Mouse (Mus musculus): Measurements from ENCODE around the gene Btrc. TPM values are rescaled to one million over a fixed set of nuclear protein-coding genes. Genes with fewer than 3 reads are reported as not detected.

Gene Btrc
- polyA plus RNA-seq, 1 experiment from 2014 or later, result 37.4 TPM

GRCm38 (mm10) chr19:45560153-45560890 lies 196.8 kb downstream of the Btrc start, which contains the start of the genes Poll and Gm17018:
Gene Poll, minus strand, starts transcription at chr19:45560531.
Gene Gm17018, plus strand, starts transcription at chr19:45560615.
- peak within 1 kb of the TSS; percentile 95 for H3K4me2 ChIP-seq
- H3K4me1 ChIP-seq, result peaks cover 16% of the 10 kb centered on the region
- under 1% methylated on average over 27 of the region's 35 CpGs for WGBS
- peak within 1 kb of the TSS; percentile 82 for H3K9ac ChIP-seq
- ATAC-seq (ENCODE audit: borderline replicate concordance, extremely low read depth, low FRiP score, low TSS enrichment), result peak; percentile 82; the same call in 1 of the 2 replicates
- no peaks in the 10 kb centered on the region for H3K9me3 ChIP-seq
- peak within 1 kb of the TSS; percentile 70 for H3K4me3 ChIP-seq
- no peaks in the 10 kb centered on the region for H3K27me3 ChIP-seq
- H3K27ac ChIP-seq, result peak within 1 kb of the TSS; percentile 56
- H3K36me3 ChIP-seq, result peaks cover 4% of the 10 kb centered on the region; the same call in 1 of the 2 replicates

DNA sequence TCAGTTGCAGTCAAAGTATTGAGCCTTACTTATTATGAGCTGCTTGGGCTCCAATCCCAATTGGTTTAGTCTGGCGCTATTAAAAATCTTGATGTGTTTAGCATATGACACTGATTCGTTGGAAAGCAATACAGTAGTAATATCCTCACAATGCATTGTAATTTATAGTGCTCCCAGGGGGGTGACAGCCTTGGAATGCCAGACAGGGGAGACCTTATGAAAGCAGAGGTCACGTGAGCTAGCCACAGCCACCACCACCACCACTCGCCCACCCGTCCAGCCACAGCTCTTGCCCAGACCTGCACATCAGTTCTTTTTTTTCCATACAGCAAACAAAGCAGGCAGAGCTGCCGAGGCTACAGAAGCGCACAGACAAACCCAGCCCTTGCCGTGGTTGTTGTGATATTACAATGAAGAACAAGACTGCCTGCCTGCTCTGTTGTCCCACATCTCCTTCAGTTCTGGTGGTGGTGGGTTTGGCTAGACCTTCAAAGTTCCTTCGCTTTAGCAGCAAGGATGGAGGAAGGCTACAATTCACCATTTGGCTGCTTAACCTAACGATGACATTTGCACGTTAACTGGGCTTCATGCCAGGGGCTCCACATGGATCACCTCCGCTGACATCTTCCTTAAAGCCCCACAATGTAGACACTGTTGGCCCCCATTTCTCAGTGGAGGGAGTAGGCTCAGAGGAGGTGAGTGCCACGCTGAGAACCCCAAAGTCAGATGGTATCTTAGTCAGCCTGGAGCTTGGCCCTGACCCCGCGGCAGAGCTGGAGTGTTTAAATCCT lies 202.6 kb downstream of the Btrc start:
- Histone ChIP-seq H3K9me3 (no peaks in the 10 kb centered on the region), H3K27ac (no peak overlapping the region), H3K4me1 (peaks cover 11% of the 10 kb centered on the region), H3K4me3 (no peak overlapping the region), H3K9ac (no peak overlapping the region), H3K4me2 (no peak overlapping the region), H3K27me3 (no peaks in the 10 kb centered on the region), H3K36me3 (0 out of 2 replicates have a peak, but pooled peaks cover 3% of the 10 kb centered on the region)
- no peak for ATAC-seq (ENCODE audit: borderline replicate concordance, extremely low read depth, low FRiP score, low TSS enrichment)
- 50% methylated on average over 15 of the region's 15 CpGs for WGBS

DNA sequence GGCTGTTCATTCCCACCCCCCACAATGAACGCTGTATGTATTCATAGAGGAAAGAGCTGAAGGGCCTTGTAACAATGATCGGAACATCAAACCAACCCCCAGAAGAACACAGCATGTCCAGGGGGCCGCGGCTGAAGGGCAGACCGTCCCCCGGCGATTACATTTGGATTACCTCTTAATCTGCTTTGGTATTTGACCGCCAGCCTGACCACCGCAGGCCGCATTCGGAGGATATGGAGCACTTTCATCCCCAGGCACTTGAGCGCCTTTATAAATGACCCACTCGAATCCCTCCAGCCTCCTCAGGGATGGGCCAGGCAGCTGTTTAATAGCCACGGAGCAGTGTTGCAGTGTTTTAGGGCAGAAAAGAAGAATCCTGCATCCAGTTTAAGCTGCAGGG lies 203.8 kb downstream of the Btrc start:
- WGBS, result 49% methylated on average over 14 of the region's 14 CpGs
- H3K4me3 ChIP-seq, result no peak overlapping the region
- no peak overlapping the region for H3K4me2 ChIP-seq
- H3K9me3 ChIP-seq, result no peaks in the 10 kb centered on the region
- peaks cover 8% of the 10 kb centered on the region for H3K4me1 ChIP-seq
- no peak overlapping the region for H3K27ac ChIP-seq
- H3K27me3 ChIP-seq, result no peaks in the 10 kb centered on the region
- H3K36me3 ChIP-seq, result peaks cover 6% of the 10 kb centered on the region; the same call in 1 of the 2 replicates
- no peak overlapping the region for H3K9ac ChIP-seq
- no peak for ATAC-seq (ENCODE audit: borderline replicate concordance, extremely low read depth, low FRiP score, low TSS enrichment)

- Histone ChIP-seq H3K4me1 (peaks cover 38% of the 10 kb centered on the region), H3K9me3 (no peaks in the 10 kb centered on the region), H3K27ac (no peak overlapping the region), H3K27me3 (no peaks in the 10 kb centered on the region), H3K4me2 (no peak overlapping the region), H3K9ac (no peak overlapping the region), H3K4me3 (no peak overlapping the region), H3K36me3 (peaks cover 14% of the 10 kb centered on the region; the same call in 1 of the 2 replicates)
- no peak for ATAC-seq (ENCODE audit: borderline replicate concordance, extremely low read depth, low FRiP score, low TSS enrichment)
- WGBS, result 83% methylated on average over 6 of the region's 6 CpGs
These were observed 209.5 kb downstream of the Btrc start for GRCm38 (mm10) chr19:45573033-45573432.

DNA sequence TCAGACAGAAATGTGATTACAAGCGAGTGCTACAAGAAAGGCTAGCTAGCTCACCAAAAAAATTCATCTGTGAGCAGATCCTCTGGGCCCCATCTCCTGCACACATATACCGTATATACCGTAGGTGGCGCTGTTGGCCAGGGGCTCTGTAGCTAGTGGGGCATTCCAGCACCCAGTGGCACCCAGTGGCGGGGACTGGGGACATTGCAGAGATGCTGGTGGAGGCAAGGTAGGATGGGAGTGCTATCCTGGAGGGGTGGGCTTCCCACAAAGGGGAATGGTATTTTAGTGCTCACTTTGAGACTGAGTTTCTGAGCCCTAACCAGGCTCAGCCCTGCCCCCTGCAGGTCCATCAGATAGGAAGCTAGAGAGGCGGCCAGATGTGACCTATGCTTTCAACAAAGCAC lies 210.3 kb downstream of the Btrc start:
- WGBS, result 17% methylated on average over 6 of the region's 6 CpGs
- ATAC-seq (ENCODE audit: borderline replicate concordance, extremely low read depth, low FRiP score, low TSS enrichment), result peak; percentile 40; the same call in 1 of the 2 replicates

DNA sequence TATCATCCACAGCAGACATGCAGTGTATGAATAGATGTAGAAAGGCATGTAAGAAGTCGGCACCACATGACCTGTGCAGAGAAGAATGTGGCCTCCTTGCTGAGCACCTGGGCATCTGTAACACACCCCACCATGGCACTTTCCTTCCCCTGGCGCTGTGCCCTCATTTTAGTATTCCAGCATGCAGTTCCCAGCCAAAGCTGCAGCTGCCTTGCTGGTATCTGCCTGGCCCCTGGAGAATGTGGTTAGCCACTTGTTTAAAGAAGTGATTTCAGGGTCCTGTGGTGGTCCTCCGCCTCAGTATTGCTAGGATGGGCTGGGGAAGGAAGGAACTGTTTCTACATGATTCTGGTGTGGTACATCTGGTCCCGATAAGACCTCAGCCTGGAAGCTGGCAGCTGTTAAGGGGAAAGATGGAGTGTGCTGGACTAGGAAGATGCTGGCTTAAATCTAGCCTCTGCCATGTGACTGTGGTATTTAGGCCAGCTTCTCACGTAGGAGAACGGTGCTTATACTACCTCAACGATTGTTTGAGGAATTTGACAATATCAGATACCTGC lies 210.9 kb downstream of the Btrc start:
- Histone ChIP-seq H3K4me1 (peaks cover 38% of the 10 kb centered on the region), H3K9me3 (no peaks in the 10 kb centered on the region), H3K4me3 (no peak overlapping the region), H3K36me3 (peaks cover 21% of the 10 kb centered on the region; the same call in 1 of the 2 replicates), H3K27ac (peak overlapping the region; percentile 87), H3K27me3 (no peaks in the 10 kb centered on the region), H3K4me2 (no peak overlapping the region), H3K9ac (no peak overlapping the region)
- 51% methylated on average over 7 of the region's 7 CpGs for WGBS
- no peak for ATAC-seq (ENCODE audit: borderline replicate concordance, extremely low read depth, low FRiP score, low TSS enrichment)

More for the DNA sequence above, 210.3 kb downstream of the Btrc start:
- Histone ChIP-seq H3K9me3 (no peaks in the 10 kb centered on the region), H3K4me1 (peaks cover 38% of the 10 kb centered on the region), H3K27ac (no peak overlapping the region), H3K9ac (no peak overlapping the region), H3K36me3 (peaks cover 15% of the 10 kb centered on the region; the same call in 1 of the 2 replicates), H3K27me3 (no peaks in the 10 kb centered on the region), H3K4me2 (no peak overlapping the region), H3K4me3 (no peak overlapping the region)

DNA sequence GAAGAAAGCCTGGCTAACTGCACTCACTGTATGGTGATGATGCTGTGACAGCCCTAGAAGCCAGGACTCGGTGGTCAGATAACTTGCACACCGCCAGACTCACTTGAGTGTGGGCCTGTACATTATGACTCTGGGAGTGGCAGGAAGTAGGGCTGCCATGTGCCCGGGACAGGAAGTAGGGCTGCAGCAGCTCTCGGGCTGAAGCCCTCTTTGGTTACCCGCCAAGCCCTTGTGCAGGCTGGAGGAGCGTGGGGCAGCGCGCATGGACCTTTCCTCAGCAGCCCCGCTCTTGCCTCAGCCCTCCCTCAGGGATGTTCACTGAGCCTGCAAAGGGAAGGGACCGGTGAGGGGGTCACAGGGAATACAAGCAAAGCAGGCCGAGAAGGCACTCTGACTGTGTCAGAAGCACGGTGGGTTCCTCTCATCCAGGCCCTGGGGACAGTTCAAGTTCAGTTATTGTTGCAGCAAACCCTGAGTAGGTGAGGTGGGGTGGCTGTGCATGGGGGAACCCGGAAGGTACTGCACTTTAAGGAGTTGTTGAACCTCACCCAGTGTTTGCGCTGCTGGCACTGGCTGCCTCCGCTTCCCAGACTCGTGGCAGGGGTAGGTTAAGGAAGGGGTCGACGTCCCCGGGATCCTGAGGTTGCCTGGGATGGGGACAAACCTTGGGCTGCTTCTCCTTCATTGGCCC lies 211.6 kb downstream of the Btrc start:
- Histone ChIP-seq H3K36me3 (peaks cover 19% of the 10 kb centered on the region; the same call in 1 of the 2 replicates), H3K9me3 (no peaks in the 10 kb centered on the region), H3K27me3 (no peaks in the 10 kb centered on the region), H3K9ac (0 out of 2 replicates have a peak overlapping the region, but pooled peaks have one; percentile 20), H3K4me1 (peaks cover 38% of the 10 kb centered on the region), H3K27ac (peak overlapping the region; percentile 87), H3K4me2 (peak overlapping the region; percentile 27), H3K4me3 (no peak overlapping the region)
- 19% methylated on average over 19 of the region's 19 CpGs for WGBS
- no peak; the same call in 1 of the 2 replicates for ATAC-seq (ENCODE audit: borderline replicate concordance, extremely low read depth, low FRiP score, low TSS enrichment)

DNA sequence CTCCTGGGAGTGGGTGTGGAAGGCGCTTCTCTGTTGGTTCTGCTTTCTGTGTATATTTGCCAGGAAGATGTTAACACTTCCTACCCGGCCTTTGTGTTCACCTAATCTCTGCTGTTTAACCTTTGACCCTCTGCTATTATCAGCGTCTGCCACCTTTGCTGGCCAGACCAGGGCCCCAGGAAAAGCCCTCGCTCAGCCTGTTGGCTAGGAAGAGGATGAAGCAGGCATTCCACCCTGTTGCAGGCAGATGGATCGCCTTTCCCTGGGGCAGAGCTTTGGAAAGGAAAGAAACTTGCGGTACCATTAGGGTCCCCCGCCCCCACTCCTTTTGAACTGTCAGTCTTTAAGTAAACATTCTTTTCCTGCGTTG lies 212.1 kb downstream of the Btrc start:
- no peaks in the 10 kb centered on the region for H3K27me3 ChIP-seq
- 0 out of 2 replicates have a peak overlapping the region, but pooled peaks have one; percentile 27 for H3K4me2 ChIP-seq
- H3K4me3 ChIP-seq, result no peak overlapping the region
- H3K27ac ChIP-seq, result peak overlapping the region; percentile 87
- H3K9me3 ChIP-seq, result no peaks in the 10 kb centered on the region
- H3K36me3 ChIP-seq, result peaks cover 19% of the 10 kb centered on the region; the same call in 1 of the 2 replicates
- 0 out of 2 replicates have a peak overlapping the region, but pooled peaks have one; percentile 20 for H3K9ac ChIP-seq
- no peak for ATAC-seq (ENCODE audit: borderline replicate concordance, extremely low read depth, low FRiP score, low TSS enrichment)
- peaks cover 38% of the 10 kb centered on the region for H3K4me1 ChIP-seq
- whole genome bisulfite sequencing, result 10% methylated on average over 8 of the region's 8 CpGs

- Histone ChIP-seq H3K27me3 (no peaks in the 10 kb centered on the region), H3K4me2 (no peak overlapping the region), H3K9ac (no peak overlapping the region), H3K4me1 (peaks cover 44% of the 10 kb centered on the region), H3K27ac (peak overlapping the region; percentile 87; the same call in 1 of the 2 replicates), H3K9me3 (no peaks in the 10 kb centered on the region), H3K4me3 (no peak overlapping the region), H3K36me3 (peaks cover 17% of the 10 kb centered on the region; the same call in 1 of the 2 replicates)
- ATAC-seq (ENCODE audit: borderline replicate concordance, extremely low read depth, low FRiP score, low TSS enrichment), result no peak
- WGBS, result 67% methylated on average over 14 of the region's 14 CpGs
These were observed 213.7 kb downstream of the Btrc start for GRCm38 (mm10) chr19:45577141-45577750.

- 81% methylated on average over 12 of the region's 12 CpGs for whole genome bisulfite sequencing
- Histone ChIP-seq H3K9me3 (no peaks in the 10 kb centered on the region), H3K36me3 (0 out of 2 replicates have a peak, but pooled peaks cover 12% of the 10 kb centered on the region), H3K27me3 (no peaks in the 10 kb centered on the region), H3K9ac (no peak overlapping the region), H3K4me2 (no peak overlapping the region), H3K4me1 (peaks cover 42% of the 10 kb centered on the region), H3K27ac (no peak overlapping the region), H3K4me3 (no peak overlapping the region)
- ATAC-seq (ENCODE audit: borderline replicate concordance, extremely low read depth, low FRiP score, low TSS enrichment), result no peak
These were observed 215.4 kb downstream of the Btrc start for GRCm38 (mm10) chr19:45578976-45579375.

DNA sequence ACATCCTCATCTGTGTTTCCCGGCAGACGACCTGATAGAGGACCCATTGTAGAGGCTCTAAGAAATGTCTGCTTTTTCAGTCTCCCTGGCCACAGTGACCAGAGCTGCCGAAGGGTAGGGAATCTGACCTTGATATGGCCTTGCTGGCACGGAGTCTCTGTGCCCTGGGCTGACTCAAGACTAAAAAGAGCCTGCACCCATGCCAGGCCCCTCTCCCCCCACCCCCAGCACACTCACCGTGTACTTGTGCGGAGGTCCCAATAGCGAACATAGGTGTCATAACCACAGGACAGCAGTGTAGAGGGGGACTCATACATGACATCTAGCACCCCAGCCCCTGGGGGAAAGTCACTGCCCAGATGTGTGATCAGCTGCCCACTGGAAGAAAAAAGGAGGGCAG lies 215.9 kb downstream of the Btrc start:
- ATAC-seq (ENCODE audit: borderline replicate concordance, extremely low read depth, low FRiP score, low TSS enrichment), result no peak
- Histone ChIP-seq H3K4me3 (no peak overlapping the region), H3K27ac (no peak overlapping the region), H3K4me2 (no peak overlapping the region), H3K4me1 (peaks cover 38% of the 10 kb centered on the region), H3K9me3 (no peaks in the 10 kb centered on the region), H3K36me3 (0 out of 2 replicates have a peak, but pooled peaks cover 12% of the 10 kb centered on the region), H3K9ac (no peak overlapping the region), H3K27me3 (no peaks in the 10 kb centered on the region)
- 89% methylated on average over 7 of the region's 7 CpGs for WGBS

Data from lung, embryonic 15.5 days (tissue).